Mouse (Mus musculus) megakaryocyte, embryonic 14.5 days (primary cell): Measurements from ENCODE around the gene Akr7a5.

Source experiments
- FLI1 ChIP-seq: IDR thresholded peaks from 2 replicates; pipeline ENCODE4 v1.6.1; 2012; ENCODE audit warnings: low read length, inconsistent platforms, mixed read lengths
- GATA1 ChIP-seq: IDR thresholded peaks from 3 replicates; pipeline ENCODE4 v1.6.1; 2012; ENCODE audit warnings: mixed read lengths, low read length, inconsistent platforms, borderline replicate concordance

GRCm38 (mm10) chr4:139338145-139338544 lies 27.6 kb downstream of the Akr7a5 start:
- TF ChIP-seq GATA1, result no peak
- TF ChIP-seq FLI1, result no peak
